Mouse (Mus musculus) forebrain, embryonic 15.5 days (tissue): Measurements from ENCODE around the gene Gab2. TPM values are rescaled to one million over a fixed set of nuclear protein-coding genes. Genes with fewer than 3 reads are reported as not detected.
A peak's percentile ranks its signal among the peaks of the same experiment; 100 is the strongest.
"Not testable (repeated sequence)": the region's sequence is repeated elsewhere in the genome, so short reads cannot be mapped to it uniquely, and the experiment has no call there.

ENCODE experiments used
- ATAC-seq: fragments of 200-750 bp; cut with Nextera tagmentation; replicated peaks from 2 replicates; pipeline ENCODE4 v1.8.0; 2017; ENCODE audit warnings: mild to moderate bottlenecking, moderate TSS enrichment, moderate library complexity
- H3K27ac ChIP-seq: fragments of 300-500 bp; sonication (generic); replicated peaks from 2 replicates; pipeline ENCODE4 v1.5.1; 2015; ENCODE audit warnings: mild to moderate bottlenecking, inconsistent platforms
- H3K27me3 ChIP-seq: fragments of 300-500 bp; sonication (generic); 2 replicates; pipeline ENCODE4 v1.6.1; 2015; ENCODE audit warnings: inconsistent platforms
- H3K36me3 ChIP-seq: fragments of 300-500 bp; sonication (generic); 2 replicates; pipeline ENCODE4 v1.6.1; 2015; ENCODE audit warnings: mild to moderate bottlenecking, inconsistent platforms
- H3K4me1 ChIP-seq: fragments of 300-500 bp; sonication (generic); 2 replicates; pipeline ENCODE4 v1.6.1; 2015; ENCODE audit warnings: inconsistent platforms
- H3K4me2 ChIP-seq: fragments of 300-500 bp; sonication (generic); replicated peaks from 2 replicates; pipeline ENCODE4 v1.6.1; 2015; ENCODE audit warnings: mild to moderate bottlenecking, inconsistent platforms
- H3K4me3 ChIP-seq: fragments of 300-500 bp; sonication (generic); 2 replicates; pipeline ENCODE4 v1.5.1; 2015; ENCODE audit warnings: mild to moderate bottlenecking, inconsistent platforms
- H3K9ac ChIP-seq: fragments of 300-500 bp; sonication (generic); replicated peaks from 2 replicates; pipeline ENCODE4 v1.6.1; 2015; ENCODE audit warnings: mild to moderate bottlenecking, inconsistent platforms
- H3K9me3 ChIP-seq: fragments of 300-500 bp; sonication (generic); 2 replicates; pipeline ENCODE4 v1.6.1; 2016; ENCODE audit warnings: inconsistent platforms
- WGBS: fragments of 180-500 bp; shearing (Covaris S2); methylation state at CpG from one replicate; pipeline ENCODE4 v1.1.7; 2015; ENCODE audit warnings: mixed read lengths; 5-methylcytosine and 5-hydroxymethylcytosine counted together
- polyA plus RNA-seq: library from polyadenylated mRNA; unstranded; fragments of >200 nt; fragmentation: Nextera tagmentation; extraction: Ambion mirVana; gene quantifications from 2 replicates; pipeline ENCODE4 v1.2.1, GENCODE M21; 2015

The Gab2 gene
- polyA plus RNA-seq, 1 experiment from 2014 or later, result 13.9 TPM

- no peaks in the 10 kb centered on the region for H3K4me1 ChIP-seq
Observed at GRCm38 (mm10) chr7:97208811-97209549, 127.6 kb downstream of the Gab2 start.

DNA sequence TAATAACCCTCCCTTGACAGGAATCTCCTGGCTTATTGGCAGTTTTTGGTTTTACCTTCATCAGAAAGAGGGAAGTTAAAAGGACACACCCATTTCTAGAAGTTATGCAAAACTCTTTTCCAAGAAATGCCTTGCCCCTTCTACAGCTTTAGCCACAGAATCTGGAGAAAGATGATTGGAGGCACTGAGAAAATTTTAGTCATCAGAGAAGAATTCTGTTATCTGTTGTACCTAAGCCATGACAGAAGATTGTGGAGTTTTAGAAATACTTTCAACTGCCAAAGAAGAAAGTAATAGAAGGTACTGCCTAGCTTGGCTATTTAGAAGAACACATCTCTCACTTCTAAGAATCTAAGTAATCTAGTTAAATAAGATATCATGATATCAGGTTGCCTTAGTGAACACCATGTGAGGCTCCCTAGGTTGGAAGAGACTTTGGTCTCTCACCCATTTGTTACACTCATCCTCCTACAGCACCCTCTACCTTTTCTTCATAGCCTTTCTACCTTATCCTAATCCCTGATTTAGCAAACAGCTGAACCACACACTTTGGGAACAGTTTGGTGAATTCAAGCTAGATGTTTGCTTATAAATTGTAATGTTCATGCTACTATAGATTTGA is 128.8 kb downstream of the Gab2 start:
- Histone ChIP-seq H3K4me2 (no peak overlapping the region), H3K36me3 (no peaks in the 10 kb centered on the region), H3K27me3 (no peaks in the 10 kb centered on the region), H3K4me3 (no peak overlapping the region), H3K27ac (no peak overlapping the region), H3K4me1 (no peaks in the 10 kb centered on the region), H3K9me3 (no peaks in the 10 kb centered on the region), H3K9ac (no peak overlapping the region)
- no peak for ATAC-seq

More at GRCm38 (mm10) chr7:97208811-97209549, 127.6 kb downstream of the Gab2 start:
- no peaks in the 10 kb centered on the region for H3K9me3 ChIP-seq
- no peak overlapping the region for H3K4me3 ChIP-seq
- no peak overlapping the region for H3K9ac ChIP-seq
- H3K27ac ChIP-seq, result no peak overlapping the region
- H3K27me3 ChIP-seq, result no peaks in the 10 kb centered on the region
- WGBS, result 66% methylated on average over 1 of the region's 1 CpGs
- no peaks in the 10 kb centered on the region for H3K36me3 ChIP-seq
- no peak overlapping the region for H3K4me2 ChIP-seq
- ATAC-seq, result no peak

- H3K27ac ChIP-seq, result no peak overlapping the region
- H3K36me3 ChIP-seq, result no peaks in the 10 kb centered on the region
- no peak overlapping the region for H3K4me2 ChIP-seq
- no peaks in the 10 kb centered on the region for H3K4me1 ChIP-seq
- no peak overlapping the region for H3K9ac ChIP-seq
- H3K9me3 ChIP-seq, result no peaks in the 10 kb centered on the region
- 84% methylated on average over 4 of the region's 4 CpGs for WGBS
- H3K4me3 ChIP-seq, result no peak overlapping the region
- no peaks in the 10 kb centered on the region for H3K27me3 ChIP-seq
- no peak for ATAC-seq
Observed at GRCm38 (mm10) chr7:97211117-97211516, 129.7 kb downstream of the Gab2 start.

DNA sequence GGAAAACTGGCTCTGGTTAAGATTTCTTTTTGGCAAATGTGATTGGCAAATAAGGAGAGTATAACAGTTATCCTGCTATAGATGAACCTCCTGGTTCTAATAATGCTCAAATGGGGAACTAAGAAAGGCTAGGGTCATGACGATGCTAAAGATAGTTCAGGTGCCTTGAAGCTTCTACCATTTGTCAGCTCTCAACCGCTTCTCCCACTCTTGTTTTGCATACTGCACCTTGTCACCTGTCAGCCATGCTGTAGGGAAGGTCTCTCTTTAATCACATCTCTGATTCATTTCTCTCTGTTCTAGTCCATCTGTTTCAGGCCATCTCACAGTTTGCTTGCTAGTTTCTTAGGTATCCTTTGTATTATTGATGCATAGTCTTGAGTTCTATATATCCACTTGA is 142.4 kb downstream of the Gab2 start:
- Histone ChIP-seq H3K4me2 (no peak overlapping the region), H3K36me3 (no peaks in the 10 kb centered on the region), H3K27me3 (no peaks in the 10 kb centered on the region), H3K4me3 (no peak overlapping the region), H3K4me1 (no peaks in the 10 kb centered on the region), H3K27ac (no peak overlapping the region), H3K9me3 (no peaks in the 10 kb centered on the region), H3K9ac (no peak overlapping the region)
- no peak for ATAC-seq
- 87% methylated on average over 2 of the region's 2 CpGs for WGBS

- no peaks in the 10 kb centered on the region for H3K27me3 ChIP-seq
- no peak overlapping the region for H3K9ac ChIP-seq
- H3K4me3 ChIP-seq, result no peak overlapping the region
- peak; percentile 91 for ATAC-seq
- 55% methylated on average over 2 of the region's 2 CpGs for WGBS
- peak overlapping the region; percentile 68 for H3K27ac ChIP-seq
- H3K4me2 ChIP-seq, result no peak overlapping the region
- no peaks in the 10 kb centered on the region for H3K9me3 ChIP-seq
- no peaks in the 10 kb centered on the region for H3K36me3 ChIP-seq
- peaks cover 19% of the 10 kb centered on the region for H3K4me1 ChIP-seq
Observed at GRCm38 (mm10) chr7:97245261-97245949, 164.0 kb downstream of the Gab2 start.

DNA sequence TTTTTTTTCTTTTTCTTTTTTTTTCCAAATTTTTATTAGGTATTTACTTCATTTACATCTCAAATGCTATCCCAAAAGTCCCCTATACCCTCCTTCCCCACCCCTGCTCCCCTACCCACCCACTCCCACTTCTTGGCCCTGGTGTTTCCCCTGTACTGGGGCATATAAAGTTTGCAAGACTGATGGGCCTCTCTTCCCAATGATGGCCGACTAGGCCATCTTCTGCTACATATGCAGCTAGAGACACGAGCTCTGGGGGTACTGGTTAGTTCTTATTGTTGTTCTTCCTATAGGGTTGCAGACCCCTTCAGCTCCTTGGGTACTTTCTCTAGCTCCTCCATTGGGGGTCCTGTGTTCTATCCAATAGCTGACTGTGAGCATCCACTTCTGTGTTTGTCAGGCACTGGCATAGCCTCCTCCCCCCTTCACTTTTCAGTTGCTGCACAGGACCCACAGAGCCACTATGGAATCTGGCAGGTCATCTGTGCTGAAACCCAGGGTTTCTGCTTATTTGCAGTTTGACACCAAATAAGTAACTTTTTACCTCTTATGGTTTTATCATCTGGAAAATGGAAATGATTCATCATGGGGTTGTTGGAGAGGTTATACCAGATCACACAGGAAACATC is 164.7 kb downstream of the Gab2 start:
- WGBS, result 43% methylated on average over 2 of the region's 2 CpGs
- not testable (repeated sequence) for H3K4me3 ChIP-seq, H3K27me3 ChIP-seq, H3K9ac ChIP-seq, ATAC-seq, H3K9me3 ChIP-seq, H3K36me3 ChIP-seq, H3K4me2 ChIP-seq
- 0 out of 2 replicates have a peak overlapping the region, but pooled peaks have one; percentile 23 for H3K27ac ChIP-seq
- H3K4me1 ChIP-seq, result peaks cover 19% of the 10 kb centered on the region

DNA sequence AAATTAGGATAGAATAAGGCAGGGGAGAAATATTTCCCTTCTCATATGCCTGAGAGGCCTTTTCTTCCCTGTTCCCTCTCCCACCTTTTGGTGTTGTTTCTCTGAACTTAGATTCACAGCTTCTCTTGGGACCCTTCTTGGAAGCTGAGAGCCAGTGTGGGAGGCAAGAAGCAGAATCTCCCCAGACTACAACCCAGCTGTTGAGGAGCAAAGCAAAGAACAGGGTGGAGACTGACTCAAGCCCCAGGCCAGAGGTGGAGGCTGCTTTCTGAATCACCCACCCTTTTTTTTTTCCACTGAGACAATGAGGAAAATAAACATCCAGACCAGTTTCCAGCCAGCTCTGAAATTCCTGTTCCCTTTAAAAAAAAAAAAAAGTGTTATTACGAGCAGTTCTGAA is 166.3 kb downstream of the Gab2 start:
- Histone ChIP-seq H3K27ac (no peak overlapping the region), H3K36me3 (no peaks in the 10 kb centered on the region), H3K4me2 (no peak overlapping the region), H3K4me1 (peaks cover 19% of the 10 kb centered on the region), H3K4me3 (no peak overlapping the region), H3K9me3 (no peaks in the 10 kb centered on the region), H3K27me3 (no peaks in the 10 kb centered on the region), H3K9ac (no peak overlapping the region)
- no peak for ATAC-seq
- 92% methylated on average over 1 of the region's 1 CpGs for WGBS

DNA sequence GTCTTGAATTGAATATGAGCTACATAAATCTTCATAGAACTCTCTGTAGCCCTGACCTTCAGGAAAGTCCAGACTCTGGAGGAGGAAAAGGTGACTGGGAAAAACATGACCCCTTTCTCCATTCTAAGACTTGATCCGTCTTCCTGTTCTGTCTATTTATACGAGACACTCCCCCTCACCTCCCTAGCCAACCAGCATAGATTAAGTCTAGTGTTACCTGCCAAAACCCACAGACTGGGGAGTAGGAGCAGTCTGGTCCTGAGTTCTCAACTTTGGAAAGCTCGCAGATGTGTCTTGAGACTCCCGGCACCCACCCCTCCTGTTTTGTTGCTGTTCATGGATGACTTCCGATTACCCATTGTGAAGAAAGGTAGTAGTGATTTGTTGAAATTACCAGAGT is 166.8 kb downstream of the Gab2 start:
- Histone ChIP-seq H3K9me3 (no peaks in the 10 kb centered on the region), H3K27me3 (no peaks in the 10 kb centered on the region), H3K4me3 (no peak overlapping the region), H3K36me3 (no peaks in the 10 kb centered on the region), H3K27ac (no peak overlapping the region), H3K9ac (no peak overlapping the region), H3K4me2 (no peak overlapping the region), H3K4me1 (peaks cover 19% of the 10 kb centered on the region)
- no peak for ATAC-seq
- WGBS, result 84% methylated on average over 5 of the region's 5 CpGs

DNA sequence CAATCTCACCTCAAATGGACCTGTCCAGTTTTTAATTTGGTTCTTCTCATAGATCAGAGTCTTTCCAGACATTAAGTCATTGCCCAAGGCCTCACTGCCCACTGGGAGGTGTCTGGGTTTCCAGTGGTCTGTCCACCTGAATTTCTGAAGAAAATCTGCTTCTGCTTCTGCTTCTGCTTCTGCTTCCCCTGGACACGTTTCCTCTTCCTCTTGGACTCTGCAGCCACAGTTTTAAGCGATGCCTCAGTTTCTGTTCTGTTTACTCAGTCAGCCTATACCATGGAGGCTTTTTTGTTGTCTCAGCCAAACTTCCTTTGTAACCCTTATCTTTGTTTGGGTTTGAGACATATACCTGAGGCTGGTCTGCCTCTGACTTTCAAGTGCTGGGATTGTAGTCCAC is 170.3 kb downstream of the Gab2 start:
- no peak for ATAC-seq
- H3K36me3 ChIP-seq, result no peaks in the 10 kb centered on the region
- H3K4me1 ChIP-seq, result peaks cover 10% of the 10 kb centered on the region
- no peak overlapping the region for H3K27ac ChIP-seq
- no peaks in the 10 kb centered on the region for H3K27me3 ChIP-seq
- H3K4me3 ChIP-seq, result no peak overlapping the region
- WGBS, result 70% methylated on average over 2 of the region's 2 CpGs
- H3K9me3 ChIP-seq, result no peaks in the 10 kb centered on the region
- H3K4me2 ChIP-seq, result no peak overlapping the region
- no peak overlapping the region for H3K9ac ChIP-seq

- H3K4me3 ChIP-seq, result no peak overlapping the region
- no peak overlapping the region for H3K9ac ChIP-seq
- ATAC-seq, result no peak
- H3K27me3 ChIP-seq, result no peaks in the 10 kb centered on the region
- 58% methylated on average over 1 of the region's 1 CpGs for WGBS
- no peak overlapping the region for H3K27ac ChIP-seq
- H3K4me2 ChIP-seq, result no peak overlapping the region
- no peaks in the 10 kb centered on the region for H3K9me3 ChIP-seq
- H3K36me3 ChIP-seq, result no peaks in the 10 kb centered on the region
- no peaks in the 10 kb centered on the region for H3K4me1 ChIP-seq
Observed at GRCm38 (mm10) chr7:97262541-97262940, 181.2 kb downstream of the Gab2 start.

- no peak for ATAC-seq
- no peak overlapping the region for H3K4me2 ChIP-seq
- no peaks in the 10 kb centered on the region for H3K27me3 ChIP-seq
- H3K9ac ChIP-seq, result no peak overlapping the region
- H3K9me3 ChIP-seq, result no peaks in the 10 kb centered on the region
- 0 out of 2 replicates have a peak, but pooled peaks cover 2% of the 10 kb centered on the region for H3K36me3 ChIP-seq
- H3K27ac ChIP-seq, result no peak overlapping the region
- no peak overlapping the region for H3K4me3 ChIP-seq
- no peaks in the 10 kb centered on the region for H3K4me1 ChIP-seq
Observed at GRCm38 (mm10) chr7:97270367-97270766, 189.0 kb downstream of the Gab2 start.

- no peak for ATAC-seq
- Histone ChIP-seq H3K9me3 (no peaks in the 10 kb centered on the region), H3K27me3 (no peaks in the 10 kb centered on the region), H3K4me2 (no peak overlapping the region), H3K27ac (no peak overlapping the region), H3K4me3 (no peak overlapping the region), H3K9ac (no peak overlapping the region), H3K4me1 (no peaks in the 10 kb centered on the region), H3K36me3 (0 out of 2 replicates have a peak, but pooled peaks cover 2% of the 10 kb centered on the region)
- WGBS, result 80% methylated on average over 1 of the region's 1 CpGs
Observed at GRCm38 (mm10) chr7:97271068-97271467, 189.7 kb downstream of the Gab2 start.
